Mouse (Mus musculus) mature B cell (primary cell): ENCODE data around the gene Zfand2a.

Experiments
- in situ Hi-C: fragments of 300-500 bp; cut with MboI; formaldehyde crosslinking; loops from 2 replicates; pipeline ENCODE4 v1.14.3; 2019

Zfand2a gene

DNA sequence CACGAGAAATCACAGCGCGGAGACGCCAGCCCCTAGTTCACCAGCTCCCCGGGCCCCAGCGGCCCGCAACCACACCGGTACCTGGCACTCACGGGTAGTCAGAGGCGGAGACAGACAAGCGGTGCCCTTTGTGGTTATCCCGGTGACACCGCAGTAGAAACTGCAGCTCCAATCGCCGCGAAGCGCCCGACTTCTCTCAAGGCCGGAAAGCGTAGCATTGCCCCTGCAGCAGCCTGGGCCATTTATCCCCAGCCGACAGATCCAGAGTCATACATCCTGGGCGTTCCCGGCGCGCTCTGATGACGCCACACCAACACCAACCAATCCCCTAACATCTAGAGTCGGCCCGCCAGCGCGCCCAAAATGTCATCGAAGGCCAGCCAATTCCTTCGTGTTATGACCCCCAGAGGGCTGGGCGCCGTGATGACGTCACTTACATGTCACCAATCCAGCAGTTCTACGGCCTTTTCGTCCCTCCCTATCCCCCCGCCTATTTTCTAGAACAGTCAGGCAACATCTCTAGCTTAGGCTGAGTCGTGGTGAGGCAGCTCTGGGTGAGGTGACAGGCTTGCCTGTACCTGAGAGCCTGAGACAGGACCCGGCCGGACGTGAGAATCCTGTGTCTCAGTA is at the start of gene Zfand2a:
Gene Zfand2a (minus strand): TSS at position 365 of the 630 bp plus-strand sequence.
- in situ Hi-C loops: no loop called here

DNA sequence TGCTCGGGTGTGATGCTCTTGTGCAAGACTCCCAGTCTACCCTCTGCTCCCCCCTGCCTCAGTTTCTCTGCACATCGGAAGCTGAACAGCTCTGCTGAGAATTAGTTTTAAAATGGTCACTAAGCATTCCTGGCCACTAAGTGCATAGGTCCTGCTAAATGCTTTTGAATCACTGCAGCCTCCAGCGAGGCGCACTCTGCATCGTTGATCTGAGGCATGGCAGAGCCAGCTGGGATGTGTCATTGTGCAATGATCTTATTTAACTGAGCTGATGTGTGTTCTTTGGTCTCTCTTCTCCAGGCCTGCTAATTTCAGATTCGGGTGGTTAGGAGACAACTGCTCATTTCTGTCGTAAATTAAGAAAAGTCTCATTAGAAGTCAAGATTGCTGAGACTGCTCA is 44.5 kb upstream of the Zfand2a start:
- in situ Hi-C loops: no loop called here

DNA sequence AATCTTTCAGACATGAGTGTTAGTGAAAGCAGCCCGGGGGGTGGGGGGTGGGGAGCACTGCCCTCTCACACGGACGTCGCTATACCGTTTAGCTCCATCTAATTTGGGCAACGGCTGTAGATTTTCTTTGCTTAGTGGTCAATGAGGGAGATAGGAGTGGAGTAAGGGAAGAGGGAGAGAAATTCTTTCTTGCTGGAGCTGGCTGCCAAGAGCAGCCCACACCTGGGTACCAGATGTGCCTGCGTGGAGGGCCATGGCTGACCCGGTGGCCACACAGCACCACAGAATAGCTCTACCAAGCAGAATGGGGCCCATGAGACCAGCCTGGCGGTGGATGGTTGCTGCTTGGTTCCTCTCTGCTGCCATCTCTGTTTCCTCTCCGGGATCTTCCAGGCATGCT is 37.6 kb upstream of the Zfand2a start:
- in situ Hi-C loops: no loop called here

DNA sequence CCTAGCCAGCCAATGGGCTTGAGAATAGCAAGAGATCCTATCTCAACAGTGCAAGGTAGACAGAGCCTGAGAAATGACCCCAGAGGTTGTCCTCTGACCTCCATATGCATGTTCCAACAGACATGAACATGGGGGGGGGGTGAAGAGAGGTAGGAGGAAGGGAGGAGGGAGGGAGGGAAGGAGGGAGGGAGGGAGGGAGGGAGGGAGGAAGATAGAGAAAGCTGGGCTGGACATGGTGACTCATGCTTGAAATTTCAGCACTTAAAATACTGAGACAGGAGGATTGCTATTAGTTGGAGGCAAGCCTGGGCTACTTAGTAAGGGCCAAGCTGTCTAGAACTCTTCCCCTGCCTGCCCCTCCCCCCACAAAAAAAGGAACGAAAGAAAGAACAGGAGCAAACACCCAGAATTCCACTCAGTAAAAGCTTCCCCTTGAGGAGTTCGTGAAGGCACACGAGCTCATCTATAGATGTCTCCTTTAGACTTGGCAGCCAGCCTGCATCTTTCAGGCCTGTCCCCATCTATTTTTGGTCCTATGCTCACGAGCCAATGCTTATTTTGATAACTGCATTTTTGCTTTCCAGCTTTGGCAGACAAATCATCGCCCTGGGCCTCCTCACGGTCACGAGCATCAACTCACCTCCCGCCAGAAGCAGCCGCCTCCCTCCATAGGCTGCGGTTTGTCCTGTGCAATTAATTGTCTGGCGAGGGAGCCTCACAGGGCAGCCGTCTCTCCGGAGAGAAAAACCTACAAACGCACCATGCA is 35.9 kb upstream of the Zfand2a start:
- in situ Hi-C loops: no loop called here

DNA sequence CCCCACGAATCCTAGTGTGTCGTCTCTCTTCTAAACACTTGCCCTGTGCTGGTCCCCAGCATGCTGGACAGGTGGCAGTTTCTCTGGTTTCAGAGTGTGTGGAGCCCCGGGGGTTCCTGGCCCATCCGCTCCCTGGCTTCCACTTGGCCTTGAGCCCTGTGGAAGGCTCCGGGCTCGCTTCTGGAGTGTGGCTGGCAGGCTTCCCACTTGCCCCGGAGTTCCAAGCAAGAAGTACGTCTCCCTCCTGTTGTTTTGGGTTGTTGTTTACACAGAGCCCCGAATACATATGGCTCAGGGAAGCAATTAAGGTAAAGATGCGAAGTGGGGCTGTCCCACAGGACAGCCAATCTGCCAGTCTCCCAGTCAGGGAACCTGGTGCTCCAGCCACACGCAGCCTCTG is 31.9 kb upstream of the Zfand2a start:
- in situ Hi-C loops: no loop called here

DNA sequence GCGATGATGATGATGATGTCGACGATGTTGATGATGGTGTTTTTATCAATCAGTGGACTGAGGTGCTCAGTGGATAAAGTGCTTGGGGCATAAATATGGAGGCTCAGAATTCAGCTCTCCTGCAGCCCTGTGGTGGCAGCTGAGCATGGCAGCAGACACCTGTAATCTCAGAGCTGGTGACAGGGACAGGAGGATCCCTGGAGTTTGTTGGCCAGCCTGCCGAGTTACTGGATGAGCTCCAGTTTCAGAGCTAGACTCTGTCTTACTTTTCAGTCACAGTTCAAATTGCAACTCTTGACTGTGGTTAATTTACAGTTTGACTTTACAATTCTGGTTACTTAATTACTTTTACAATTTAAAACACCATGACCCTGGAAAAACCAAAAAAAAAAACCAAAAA is 27.9 kb upstream of the Zfand2a start:
- in situ Hi-C loops: no loop called here

DNA sequence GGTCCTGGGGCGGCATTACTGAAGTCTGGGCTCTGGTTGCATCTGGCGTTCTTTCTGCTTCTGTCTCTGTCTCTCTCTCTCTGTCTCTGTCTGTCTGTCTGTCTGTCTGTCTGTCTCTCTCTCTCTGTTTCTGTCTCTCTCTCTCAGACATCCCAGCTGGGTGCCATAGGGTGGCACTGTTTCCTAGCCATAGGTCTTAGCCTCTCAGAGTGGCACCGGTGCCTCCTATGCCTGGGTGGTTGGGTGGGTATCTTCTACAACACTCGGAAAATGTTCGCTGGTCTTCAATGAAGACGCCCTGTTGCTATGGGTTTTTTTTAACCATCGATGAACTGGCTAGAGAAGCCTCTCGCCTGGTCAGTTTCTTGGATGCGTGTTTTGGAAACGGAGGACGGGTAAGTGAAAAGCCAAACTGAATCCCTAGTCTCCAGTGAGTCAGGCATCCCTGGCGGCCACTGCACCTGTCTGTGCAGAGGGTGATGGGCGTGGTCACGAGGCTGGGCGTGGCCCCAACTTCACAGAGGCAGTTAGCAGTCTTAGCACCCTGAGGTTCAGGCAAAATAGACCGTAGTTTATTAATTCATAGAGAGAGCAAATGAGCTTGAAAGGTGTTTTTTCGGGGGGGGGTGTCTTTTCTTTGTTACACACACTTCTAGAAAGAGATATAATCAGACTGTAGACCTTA is 26.5 kb upstream of the Zfand2a start:
- in situ Hi-C loops: no loop called here

DNA sequence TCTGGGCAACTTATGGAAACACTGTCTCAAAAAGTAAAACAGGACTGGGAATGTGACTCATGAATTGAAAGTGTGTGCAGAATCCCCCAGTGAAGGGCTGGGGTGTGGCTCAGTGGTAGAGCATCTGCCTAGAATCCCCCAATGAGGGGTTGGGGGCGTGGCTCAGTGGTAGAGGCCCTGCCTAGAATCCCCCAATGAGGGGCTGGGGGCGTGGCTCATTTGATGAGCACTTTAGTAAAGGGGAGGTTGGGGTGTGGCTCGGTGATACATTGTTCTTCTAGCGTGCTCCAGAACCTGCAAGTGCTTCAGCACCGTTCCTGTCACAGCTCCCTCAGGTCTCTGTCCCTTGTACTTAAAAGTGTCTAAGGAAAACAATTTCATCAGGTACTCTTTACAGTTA is 21.9 kb upstream of the Zfand2a start:
- in situ Hi-C loops: no loop called here

DNA sequence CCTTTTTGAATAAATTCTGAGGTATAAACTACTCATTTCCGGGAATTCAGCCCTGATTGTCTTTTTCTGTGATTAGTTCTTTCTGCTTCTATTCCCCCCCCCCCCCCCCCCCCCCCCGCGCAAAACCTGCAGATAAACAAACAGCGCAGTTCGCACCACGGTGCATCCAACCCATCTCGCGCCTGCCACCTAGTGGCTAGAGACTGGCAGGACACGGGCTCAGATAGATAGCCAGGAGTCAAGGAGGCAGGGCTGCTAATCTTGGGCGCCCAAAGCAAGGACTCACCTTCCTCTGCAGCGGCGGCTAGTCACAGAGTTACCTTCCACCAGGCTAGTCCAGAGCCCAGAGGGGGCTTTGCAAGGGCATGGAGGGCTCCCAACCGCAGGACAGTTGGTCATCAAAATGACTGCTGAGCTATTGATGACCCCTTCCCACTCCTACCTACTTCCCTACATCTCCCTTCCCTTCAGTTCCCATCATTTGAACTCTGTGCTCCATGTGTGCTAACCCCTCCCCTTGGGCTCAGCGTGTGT is 20.8 kb upstream of the Zfand2a start:
- in situ Hi-C loops: no loop called here

DNA sequence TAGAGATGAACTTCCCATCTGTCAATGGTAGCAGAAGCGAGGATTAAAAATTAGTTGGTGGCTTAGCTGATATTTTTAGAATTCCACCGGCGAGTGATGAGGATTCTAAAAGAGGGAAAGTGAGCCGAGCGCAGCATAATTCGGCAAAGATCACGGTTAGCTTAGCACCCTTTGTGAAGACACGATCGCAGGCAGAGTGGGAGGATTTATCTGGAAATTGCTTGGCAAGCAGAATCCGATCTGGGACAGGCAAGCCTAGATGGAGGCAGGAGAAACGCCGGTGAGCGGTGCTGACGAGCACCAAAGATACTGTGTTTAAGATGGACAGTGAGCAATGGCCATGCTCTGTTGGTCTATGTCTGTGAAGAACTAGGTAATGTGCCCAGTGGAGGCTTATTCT is 17.9 kb upstream of the Zfand2a start:
- in situ Hi-C loops: no loop called here

DNA sequence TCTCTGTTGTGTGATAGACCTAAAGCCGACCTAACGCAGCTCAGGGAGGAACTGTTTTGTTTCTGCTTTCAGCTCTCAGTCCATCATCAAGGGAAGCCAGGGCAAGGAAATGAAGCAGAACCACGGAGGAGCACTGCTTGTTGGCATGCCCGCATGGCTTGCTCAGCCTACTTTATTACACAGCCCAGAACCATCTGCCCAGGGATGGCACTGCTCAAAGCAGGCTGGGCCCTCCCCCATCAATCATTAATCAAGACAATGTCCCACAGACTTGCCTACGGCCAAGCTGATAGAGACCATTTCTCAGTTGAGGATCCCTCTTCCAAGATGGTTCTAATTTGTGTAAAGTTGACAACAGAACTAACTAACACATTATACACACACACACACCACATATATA is 14.4 kb upstream of the Zfand2a start:
- in situ Hi-C loops: no loop called here

DNA sequence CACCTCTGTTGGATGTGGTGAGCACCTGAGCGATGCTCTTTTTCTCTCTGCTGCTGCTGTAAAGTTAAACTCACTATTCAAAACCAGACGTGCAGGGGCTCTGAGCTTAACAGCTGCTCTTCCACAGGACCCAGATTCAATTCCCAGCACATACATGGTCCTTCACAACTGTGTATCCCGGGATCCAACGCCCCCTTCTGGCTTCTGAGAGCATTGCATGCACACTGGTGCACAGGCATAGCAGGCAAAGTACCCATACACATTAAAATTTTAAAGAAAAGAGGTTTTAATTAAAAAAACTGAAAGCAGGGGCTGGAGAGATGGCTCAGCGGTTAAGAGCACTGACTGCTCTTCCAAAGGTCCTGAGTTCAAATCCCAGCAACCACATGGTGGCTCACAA is 12.6 kb upstream of the Zfand2a start:
- in situ Hi-C loops: no loop called here

DNA sequence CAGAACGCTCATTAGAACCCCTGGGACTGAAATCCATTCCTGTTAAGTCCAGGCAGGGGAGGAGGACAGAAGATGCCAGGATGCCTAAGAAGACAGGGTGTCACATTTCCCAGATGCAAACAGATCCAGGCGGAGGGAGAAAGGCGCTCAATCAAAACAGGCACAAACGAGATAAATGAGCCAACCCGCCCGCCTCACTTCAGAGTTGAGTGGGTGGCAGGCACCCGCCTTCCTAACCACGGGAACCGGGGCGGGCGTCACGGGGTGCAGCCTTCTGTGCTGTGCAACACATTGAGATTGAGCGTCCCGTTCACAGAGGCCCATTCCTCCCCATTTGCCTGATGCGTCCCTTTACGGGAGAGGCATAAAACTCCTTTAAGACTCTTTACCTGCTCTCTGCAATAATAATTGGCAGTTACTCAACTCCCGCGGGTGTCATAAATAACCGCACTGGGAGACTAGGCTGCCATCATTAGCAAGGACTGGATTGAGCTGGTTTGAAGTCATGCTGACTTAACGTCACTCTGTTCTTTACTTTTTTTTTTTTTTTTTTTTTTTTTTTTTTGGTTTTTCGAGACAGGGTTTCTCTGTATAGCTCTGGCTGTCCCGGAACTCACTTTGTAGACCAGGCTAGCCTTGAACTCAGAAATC is 10.8 kb upstream of the Zfand2a start:
- in situ Hi-C loops: no loop called here

DNA sequence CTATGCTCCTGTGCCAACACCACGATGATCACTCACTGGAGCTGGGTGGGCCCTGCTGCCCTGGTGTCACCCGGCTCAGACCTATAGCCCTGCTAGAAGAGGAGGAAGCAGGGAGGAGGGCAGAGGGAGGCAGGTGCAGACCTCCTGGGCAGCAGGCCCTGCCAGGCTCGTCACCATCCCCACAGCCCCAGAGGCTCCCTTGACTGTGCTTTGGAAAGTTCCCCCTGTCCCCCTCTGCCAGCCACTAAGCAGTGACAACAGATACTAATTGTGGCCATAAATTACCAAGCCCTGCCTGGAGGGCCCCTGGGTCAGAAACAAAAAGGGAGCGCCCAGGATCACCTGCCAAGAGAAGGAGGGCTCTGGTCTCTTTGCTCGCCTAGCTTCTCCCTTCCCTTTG is 9.3 kb upstream of the Zfand2a start:
- in situ Hi-C loops: no loop called here

DNA sequence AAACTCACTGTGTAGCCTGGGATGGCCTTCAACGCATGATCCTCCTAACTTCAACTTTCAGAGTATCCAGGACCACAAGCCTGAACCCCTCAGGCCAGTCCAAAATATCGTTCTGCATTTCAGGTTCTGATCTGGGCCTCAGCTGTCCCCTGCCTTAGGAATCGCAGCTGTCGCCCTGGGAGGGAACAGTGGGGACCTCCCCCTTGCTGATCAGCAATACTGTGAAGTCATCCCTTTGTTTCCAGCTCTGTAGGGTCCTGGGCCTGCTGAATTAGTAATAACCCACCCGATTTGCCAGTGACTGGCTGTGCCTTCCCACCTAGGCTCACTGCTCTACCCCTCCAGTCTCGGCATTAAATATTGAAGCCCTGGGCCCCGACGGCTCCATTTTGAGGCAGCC is 7.0 kb upstream of the Zfand2a start:
- in situ Hi-C loops: no loop called here

DNA sequence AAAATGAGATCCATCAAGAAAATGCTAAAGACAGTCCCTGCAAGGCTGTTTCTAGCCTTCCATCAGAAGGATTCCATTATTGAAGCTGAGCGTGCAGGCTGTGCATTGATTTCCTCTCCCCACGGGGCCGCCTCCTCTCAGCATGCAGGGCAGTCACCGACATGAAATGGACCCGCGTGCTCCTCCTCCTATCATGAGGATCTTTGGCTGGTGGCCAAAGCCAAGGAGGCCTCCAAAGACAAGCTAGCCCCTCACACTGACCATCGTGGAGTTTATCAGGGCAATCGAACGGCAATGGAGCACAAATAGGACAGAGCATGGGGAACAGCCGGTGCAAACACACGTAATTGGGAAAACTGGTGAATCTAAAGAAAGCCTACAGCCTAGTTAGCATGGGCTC is 5.8 kb upstream of the Zfand2a start:
- in situ Hi-C loops: no loop called here

DNA sequence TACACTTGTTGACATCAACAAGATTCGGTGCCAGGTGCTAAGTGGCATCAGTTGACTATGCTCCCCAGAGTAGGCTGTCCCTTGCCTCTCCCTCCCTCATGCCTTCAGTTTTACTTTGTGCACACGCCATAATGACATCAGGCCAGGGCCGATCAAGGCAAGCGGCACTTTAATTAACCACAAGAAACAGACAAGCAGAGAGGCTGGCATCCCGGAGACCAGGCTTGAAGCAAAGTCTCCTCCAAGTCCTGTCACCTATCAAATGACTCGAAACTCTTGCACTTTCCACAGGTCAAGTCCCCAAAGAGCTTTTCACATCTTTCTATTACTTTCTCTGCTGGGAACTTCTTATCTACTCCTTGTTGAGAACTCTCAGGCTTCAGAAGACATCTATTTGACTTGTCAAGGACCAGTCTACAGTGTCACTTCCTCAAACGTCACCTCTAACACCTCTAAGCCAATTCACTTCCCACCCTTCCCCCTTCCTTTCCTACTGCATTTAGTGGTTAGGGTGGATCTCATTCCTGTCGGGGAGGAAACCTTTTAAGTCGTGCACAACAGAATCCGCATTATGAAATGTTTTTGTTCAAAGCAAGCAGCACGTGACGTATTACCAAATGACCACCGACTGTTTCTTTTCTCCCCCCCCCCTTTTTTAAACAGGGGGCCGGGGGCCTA is 1.0 kb downstream of the Zfand2a start:
- in situ Hi-C loops: no loop called here

DNA sequence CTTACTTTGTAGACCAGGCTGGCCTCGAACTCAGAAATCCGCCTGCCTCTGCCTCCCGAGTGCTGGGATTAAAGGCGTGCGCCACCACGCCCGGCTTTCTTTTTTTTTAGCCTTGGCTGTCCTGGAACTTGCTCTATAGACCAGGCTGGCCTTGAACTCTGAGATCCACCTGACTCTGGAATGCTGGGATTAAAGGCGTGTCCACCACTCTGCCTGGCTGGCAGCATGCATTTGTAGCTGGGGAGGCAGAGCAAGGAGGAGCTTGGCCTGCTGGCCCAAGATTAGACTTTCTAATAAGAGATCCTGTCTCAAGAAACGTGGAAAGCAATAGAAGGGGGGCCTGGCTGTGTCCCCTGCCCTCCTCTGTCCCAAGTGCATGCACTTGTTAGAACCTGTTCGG is 3.9 kb downstream of the Zfand2a start:
- in situ Hi-C loops: no loop called here

DNA sequence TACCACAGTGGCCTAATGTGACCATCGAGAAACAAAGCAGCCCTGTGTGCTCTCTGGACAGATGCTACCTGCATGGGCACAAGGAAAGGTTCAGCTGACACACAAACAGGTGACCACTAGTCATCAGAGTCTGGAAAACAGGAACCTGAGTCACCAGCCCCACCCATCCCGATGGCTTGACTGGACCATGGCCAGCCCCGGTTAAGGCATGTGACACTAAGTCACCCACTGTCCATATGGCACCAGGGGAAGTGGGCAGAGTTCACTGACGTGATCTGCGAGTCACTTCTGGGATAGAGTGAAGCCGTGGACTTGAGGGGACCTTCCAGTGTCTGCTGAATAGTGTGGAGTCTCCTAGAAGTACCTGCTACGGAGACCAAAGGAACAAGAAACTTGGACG is 5.3 kb downstream of the Zfand2a start:
- in situ Hi-C loops: no loop called here

DNA sequence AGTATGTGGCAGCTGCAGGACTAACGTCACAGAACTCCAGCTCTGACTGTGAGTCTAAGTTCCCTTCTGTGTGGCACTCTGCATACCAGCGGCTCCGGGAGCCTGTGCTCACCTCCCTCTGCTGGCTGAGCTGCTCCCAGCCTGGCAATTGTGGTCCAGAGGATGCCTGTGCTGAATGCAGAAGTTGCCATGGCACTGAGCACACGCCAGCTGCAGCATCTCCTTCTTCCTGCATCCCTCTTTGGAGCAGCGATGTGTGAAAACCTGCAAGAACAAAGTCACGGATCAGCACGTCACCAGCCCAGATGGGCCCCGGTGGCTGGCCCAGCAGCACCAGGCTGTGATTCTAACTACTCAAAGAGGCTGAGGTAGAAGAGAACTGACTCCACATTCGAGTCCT is 9.6 kb downstream of the Zfand2a start:
- in situ Hi-C loops: no loop called here

DNA sequence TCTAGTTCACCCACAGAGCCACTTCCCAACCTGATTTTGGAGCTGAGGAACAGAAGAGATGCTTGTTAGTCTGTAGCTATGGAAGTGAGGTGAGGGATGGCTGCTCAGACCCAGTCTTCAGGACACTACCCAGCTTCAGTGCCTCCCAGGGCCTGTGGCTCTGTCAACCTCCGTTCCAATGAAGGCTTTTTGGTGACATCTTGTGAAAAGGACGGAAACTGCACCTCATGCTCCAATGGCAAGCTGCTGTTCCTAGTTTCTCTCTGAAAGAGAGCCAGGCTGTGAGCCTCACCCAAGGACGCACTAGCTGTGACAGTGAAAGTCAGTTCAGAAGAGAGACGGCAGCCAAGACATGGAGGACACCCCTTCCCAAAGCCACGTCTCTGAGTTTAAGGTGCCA is 16.4 kb downstream of the Zfand2a start:
- in situ Hi-C loops: no loop called here

DNA sequence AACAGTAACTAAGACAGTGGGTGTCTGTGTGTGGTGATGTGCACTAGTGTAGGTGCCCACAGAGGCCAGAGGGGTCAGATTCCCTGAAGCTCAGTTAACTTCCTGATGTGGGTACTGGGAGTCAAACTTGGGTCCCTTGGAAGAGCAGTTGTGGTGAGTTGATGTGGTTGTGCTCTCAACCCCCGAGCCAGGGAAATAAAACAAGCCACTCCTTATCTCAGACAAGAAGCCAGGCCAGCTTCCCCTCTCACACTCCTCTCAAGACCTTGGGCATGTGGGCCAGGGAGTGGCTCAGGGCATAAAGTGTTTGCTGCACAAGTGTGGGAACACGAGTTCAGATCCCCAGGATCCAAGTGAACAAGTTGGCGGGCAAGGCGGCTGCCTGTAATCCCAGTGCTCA is 17.5 kb downstream of the Zfand2a start:
- in situ Hi-C loops: no loop called here
